Mouse (Mus musculus): ENCODE results near the gene Foxa1. TPM values are rescaled to one million over a fixed set of nuclear protein-coding genes. Genes with fewer than 3 reads are reported as not detected.

Foxa1 gene
- total RNA-seq (2023) = not detected

DNA sequence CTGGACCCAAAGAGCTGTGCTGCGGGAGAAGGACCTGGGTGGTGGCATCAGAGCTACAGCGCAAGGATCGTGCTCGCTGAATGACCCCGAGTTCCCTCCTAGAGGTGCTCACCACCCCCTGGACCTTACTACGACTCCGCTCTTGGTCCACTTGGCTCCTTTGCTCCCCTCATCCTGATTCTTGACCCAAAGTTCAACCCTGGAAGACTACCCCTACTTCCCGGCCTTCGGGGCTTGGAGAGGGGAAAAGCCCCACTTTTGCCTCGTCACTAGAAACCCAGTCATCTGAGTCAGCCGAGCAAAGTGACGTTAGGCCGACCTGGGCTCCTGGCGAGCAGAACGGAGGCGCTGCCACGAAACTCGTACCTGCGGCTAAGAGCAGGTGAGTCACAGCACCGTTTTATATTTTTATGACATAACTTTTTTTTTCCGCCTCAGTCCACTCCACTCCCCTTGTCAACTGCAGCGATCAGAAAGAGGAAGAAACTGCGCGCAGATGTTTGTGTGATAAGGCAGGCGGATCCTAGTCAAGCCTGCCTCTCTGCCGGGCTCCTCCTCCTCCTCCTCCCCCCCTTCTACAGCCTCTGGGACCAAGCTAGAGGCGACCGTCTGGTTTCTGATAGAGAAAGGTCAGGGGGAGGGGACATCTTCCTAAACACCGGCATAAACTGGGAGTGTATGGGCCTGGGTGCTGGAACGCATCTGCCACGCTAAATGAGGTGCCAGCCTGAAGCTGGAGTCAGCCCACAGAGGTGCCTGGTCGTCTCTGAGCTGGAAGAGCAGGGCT is at the start of gene Foxa1:
Foxa1 (minus strand) TSS at position 502 of the 787 bp plus-strand sequence.

DNA sequence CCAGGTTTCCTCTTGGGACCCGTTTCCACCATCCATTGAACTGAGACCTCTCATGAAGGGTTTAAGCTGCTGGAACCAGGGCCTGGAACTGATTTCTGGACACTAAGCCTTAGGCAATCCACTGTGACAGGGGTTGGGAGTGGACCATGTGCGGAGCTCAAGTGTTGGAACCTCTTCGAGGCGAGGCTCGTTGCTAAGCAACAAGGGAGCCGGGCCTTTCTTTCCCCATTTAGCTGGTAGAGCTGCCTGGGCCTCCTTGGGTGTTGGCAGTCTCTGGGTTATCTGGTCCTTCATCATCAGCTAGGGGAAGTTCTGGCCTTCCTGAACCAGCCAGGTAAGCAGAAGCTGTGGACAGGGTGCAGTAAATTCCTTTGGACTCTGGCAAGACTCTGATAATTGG is 17.2 kb upstream of the Foxa1 start, which contains the start of gene Ttc6:
Ttc6 (plus strand) TSS at position 205 of the 400 bp plus-strand sequence.

Other genes starting within 250 kb of the Foxa1 start
- gene Ttc6, start 17.2 kb upstream of the Foxa1 start, total RNA-seq (2023) = not detected